Mouse (Mus musculus) lung, postnatal 4 days (tissue): ENCODE results near the gene Cpeb3.
"Not testable (repeated sequence)": the region's sequence is repeated elsewhere in the genome, so short reads cannot be mapped to it uniquely, and the experiment has no call there.

Source experiments
- DNase-seq, 2 experiments: peaks; one replicate each; pipeline ENCODE4 v3.0.0; 2021

Gene Cpeb3

GRCm38 (mm10) chr19:37208176-37208755 is at the start of gene Cpeb3:
Gene Cpeb3 (minus strand): TSS chr19:37208601.
- peak in 1 of 2 experiments; percentile 41 for DNase-seq

- no peak for DNase-seq
Measured at GRCm38 (mm10) chr19:37255321-37255720, 46.9 kb upstream of the Cpeb3 start.

- no peak for DNase-seq
Measured at GRCm38 (mm10) chr19:37252104-37252503, 43.7 kb upstream of the Cpeb3 start.

- no peak for DNase-seq
Measured at GRCm38 (mm10) chr19:37248199-37248598, 39.8 kb upstream of the Cpeb3 start.

GRCm38 (mm10) chr19:37246859-37247258 is 38.5 kb upstream of the Cpeb3 start:
- no peak for DNase-seq

- DNase-seq, result no peak
Measured at GRCm38 (mm10) chr19:37242707-37243106, 34.3 kb upstream of the Cpeb3 start.

- DNase-seq, result no peak
Measured at GRCm38 (mm10) chr19:37241201-37241600, 32.8 kb upstream of the Cpeb3 start.

GRCm38 (mm10) chr19:37239096-37239495 is 30.7 kb upstream of the Cpeb3 start:
- DNase-seq, result peak; percentile 30 to 48

- DNase-seq, result no peak
Measured at GRCm38 (mm10) chr19:37238651-37239050, 30.2 kb upstream of the Cpeb3 start.

GRCm38 (mm10) chr19:37237712-37238437 is 29.5 kb upstream of the Cpeb3 start:
- DNase-seq, result no peak

GRCm38 (mm10) chr19:37237306-37237705 is 28.9 kb upstream of the Cpeb3 start:
- DNase-seq, result no peak

- peak; percentile 44 to 68 for DNase-seq
Measured at GRCm38 (mm10) chr19:37235818-37236217, 27.4 kb upstream of the Cpeb3 start.

GRCm38 (mm10) chr19:37233561-37234539 is 25.4 kb upstream of the Cpeb3 start:
- DNase-seq, result no peak

GRCm38 (mm10) chr19:37232598-37232997 is 24.2 kb upstream of the Cpeb3 start:
- DNase-seq, result not testable (repeated sequence)

- DNase-seq, result no peak
Measured at GRCm38 (mm10) chr19:37225197-37225862, 16.9 kb upstream of the Cpeb3 start.

GRCm38 (mm10) chr19:37214711-37215110 is 6.3 kb upstream of the Cpeb3 start:
- DNase-seq, result no peak

- no peak for DNase-seq
Measured at GRCm38 (mm10) chr19:37211416-37211815, 3.0 kb upstream of the Cpeb3 start.

- no peak for DNase-seq
Measured at GRCm38 (mm10) chr19:37210457-37210856, 2.1 kb upstream of the Cpeb3 start.

- no peak for DNase-seq
Measured at GRCm38 (mm10) chr19:37209467-37210128, 1.2 kb upstream of the Cpeb3 start.

- DNase-seq, result no peak
Measured at GRCm38 (mm10) chr19:37208986-37209385, 585 bp upstream of the Cpeb3 start.

GRCm38 (mm10) chr19:37207303-37208175 is 862 bp downstream of the Cpeb3 start, which contains the start of gene March5:
Gene March5 (plus strand): TSS chr19:37207543.
- peak; percentile 90 to 94 for DNase-seq
